Mouse (Mus musculus) kidney, adult 2 months (tissue): ENCODE measurements around the gene Fam193a. TPM values are rescaled to one million over a fixed set of nuclear protein-coding genes. Genes with fewer than 3 reads are reported as not detected.

Source experiments
- DNase-seq: peaks from one replicate; pipeline ENCODE4 v3.0.0; 2021
- H3K27ac ChIP-seq: fragments of 200-500 bp; 2 replicates; pipeline ENCODE4 v1.5.1; 2012; ENCODE audit warnings: low read depth, low read length, control low read depth, inconsistent platforms; ENCODE audit not compliant: insufficient read depth
- H3K27me3 ChIP-seq: fragments of 200-500 bp; replicated peaks from 2 replicates; pipeline ENCODE4 v1.6.1; 2012; ENCODE audit warnings: mild to moderate bottlenecking, moderate library complexity, low read length, inconsistent platforms; ENCODE audit not compliant: control insufficient read depth, insufficient read depth
- H3K36me3 ChIP-seq: fragments of 200-500 bp; 2 replicates; pipeline ENCODE4 v1.6.1; 2012; ENCODE audit warnings: mild to moderate bottlenecking, moderate library complexity, low read length, inconsistent platforms; ENCODE audit not compliant: control insufficient read depth, insufficient read depth
- H3K4me1 ChIP-seq: fragments of 200-500 bp; 2 replicates; pipeline ENCODE4 v1.6.1; 2011; ENCODE audit warnings: low read length; ENCODE audit not compliant: control insufficient read depth, insufficient read depth
- H3K4me3 ChIP-seq: fragments of 200-500 bp; 2 replicates; pipeline ENCODE4 v1.5.1; 2011; ENCODE audit warnings: mild to moderate bottlenecking, low read depth, low read length, control low read depth; ENCODE audit not compliant: insufficient read depth
- CTCF ChIP-seq: fragments of 200-500 bp; conservative IDR thresholded peaks from 2 replicates; pipeline ENCODE4 v1.5.1; 2011; ENCODE audit warnings: low read depth, mild to moderate bottlenecking, control low read depth, low read length, moderate library complexity, mixed read lengths; ENCODE audit not compliant: insufficient read depth, insufficient read length
- POLR2A ChIP-seq: fragments of 200-500 bp; IDR thresholded peaks from one replicate; pipeline ENCODE4 v1.6.1; 2011; ENCODE audit warnings: low read depth, low read length, control low read depth
- WGBS: fragments of 180-500 bp; shearing (Covaris S2); methylation state at CpG from one replicate; pipeline ENCODE4 v1.1.7; 2018; 5-methylcytosine and 5-hydroxymethylcytosine counted together
- polyA plus RNA-seq: library from polyadenylated mRNA; depleted of rRNA; stranded (reverse); fragments of >200 nt; gene quantifications from 2 replicates; pipeline ENCODE4 v1.2.3, GENCODE M21; 2012

Gene Fam193a
- polyA plus RNA-seq, 1 experiment: 39.0 TPM

GRCm38 (mm10) chr5:34368551-34369290, 1.0 kb upstream of the Fam193a start:
- 74% methylated on average over 7 of the region's 7 CpGs for WGBS
- peak overlapping the region; percentile 80 for H3K4me3 ChIP-seq
- no peak for TF ChIP-seq CTCF
- no peak for TF ChIP-seq POLR2A
- peak overlapping the region; percentile 94 for H3K27ac ChIP-seq
- peaks cover 16% of the 10 kb centered on the region; the same call in 1 of the 2 replicates for H3K4me1 ChIP-seq
- no peak for DNase-seq
- H3K27me3 ChIP-seq: no peaks in the 10 kb centered on the region
- H3K36me3 ChIP-seq: no peaks in the 10 kb centered on the region

- WGBS: 10% methylated on average over 110 of the region's 114 CpGs
- Histone ChIP-seq H3K36me3 (no peaks in the 10 kb centered on the region), H3K27ac (no peak overlapping the region), H3K4me3 (peak overlapping the region; percentile 79), H3K27me3 (no peaks in the 10 kb centered on the region), H3K4me1 (peaks cover 25% of the 10 kb centered on the region; the same call in 1 of the 2 replicates)
- peak; percentile 21 for DNase-seq
- TF ChIP-seq CTCF: no peak
- no peak for TF ChIP-seq POLR2A
Observed at GRCm38 (mm10) chr5:34370022-34370823, 490 bp downstream of the Fam193a start.

GRCm38 (mm10) chr5:34370840-34371239, 1.1 kb downstream of the Fam193a start:
- H3K27me3 ChIP-seq: no peaks in the 10 kb centered on the region
- DNase-seq: no peak
- no peak overlapping the region for H3K27ac ChIP-seq
- no peak for TF ChIP-seq CTCF
- no peak for TF ChIP-seq POLR2A
- H3K4me3 ChIP-seq: peak overlapping the region; percentile 79
- WGBS: 16% methylated on average over 8 of the region's 8 CpGs
- H3K36me3 ChIP-seq: no peaks in the 10 kb centered on the region
- H3K4me1 ChIP-seq: peaks cover 25% of the 10 kb centered on the region; the same call in 1 of the 2 replicates

GRCm38 (mm10) chr5:34372141-34372540, 2.4 kb downstream of the Fam193a start:
- Histone ChIP-seq H3K36me3 (no peaks in the 10 kb centered on the region), H3K27me3 (no peaks in the 10 kb centered on the region), H3K4me1 (peaks cover 25% of the 10 kb centered on the region; the same call in 1 of the 2 replicates), H3K27ac (no peak overlapping the region), H3K4me3 (no peak overlapping the region)
- no peak for DNase-seq
- TF ChIP-seq POLR2A (no peak), CTCF (no peak)

- Histone ChIP-seq H3K27ac (no peak overlapping the region), H3K36me3 (no peaks in the 10 kb centered on the region), H3K27me3 (no peaks in the 10 kb centered on the region), H3K4me1 (peaks cover 25% of the 10 kb centered on the region; the same call in 1 of the 2 replicates), H3K4me3 (no peak overlapping the region)
- TF ChIP-seq POLR2A: no peak
- no peak for TF ChIP-seq CTCF
- DNase-seq: no peak
Observed at GRCm38 (mm10) chr5:34372541-34372940, 2.8 kb downstream of the Fam193a start.

- Histone ChIP-seq H3K4me1 (peaks cover 8% of the 10 kb centered on the region; the same call in 1 of the 2 replicates), H3K4me3 (no peak overlapping the region), H3K27ac (no peak overlapping the region), H3K36me3 (no peaks in the 10 kb centered on the region), H3K27me3 (no peaks in the 10 kb centered on the region)
- TF ChIP-seq POLR2A (no peak), CTCF (no peak)
- no peak for DNase-seq
Observed at GRCm38 (mm10) chr5:34378787-34379186, 9.1 kb downstream of the Fam193a start.

- Histone ChIP-seq H3K36me3 (no peaks in the 10 kb centered on the region), H3K27me3 (no peaks in the 10 kb centered on the region), H3K4me3 (no peak overlapping the region), H3K27ac (no peak overlapping the region), H3K4me1 (no peaks in the 10 kb centered on the region; the same call in 1 of the 2 replicates)
- no peak for DNase-seq
- TF ChIP-seq CTCF (no peak), POLR2A (no peak)
- WGBS: 67% methylated on average over 2 of the region's 2 CpGs
Observed at GRCm38 (mm10) chr5:34381700-34382099, 12.0 kb downstream of the Fam193a start.
